Mouse (Mus musculus) E14TG2a.4 (cell line): ENCODE results near the gene Lrp5.

Experiments used
- CTCF ChIP-seq: conservative IDR thresholded peaks from 2 replicates; pipeline ENCODE4 v1.5.1; 2014; ENCODE audit warnings: low read length
- NANOG ChIP-seq: IDR thresholded peaks from 2 replicates; pipeline ENCODE4 v1.6.1; 2014; ENCODE audit warnings: borderline replicate concordance, low read length, mixed read lengths

- no peak for TF ChIP-seq CTCF
- TF ChIP-seq NANOG = no peak
Observed at GRCm38 (mm10) chr19:3657947-3658346, 28.4 kb downstream of the Lrp5 start.
